Mouse (Mus musculus) gastrocnemius, postnatal 10 days (tissue): ENCODE results near the gene Dock7. TPM values are rescaled to one million over a fixed set of nuclear protein-coding genes. Genes with fewer than 3 reads are reported as not detected.
A peak's percentile ranks its signal among the peaks of the same experiment; 100 is the strongest.
"Not testable (repeated sequence)": the region's sequence is repeated elsewhere in the genome, so short reads cannot be mapped to it uniquely, and the experiment has no call there.

Source experiments
- DNase-seq: peaks from one replicate; pipeline ENCODE4 v3.0.0; 2021; ENCODE audit warnings: mixed read lengths
- total RNA-seq, 2 experiments: library from RNA; stranded (reverse); gene quantifications; 2 replicates each; pipeline ENCODE4 v1.2.3; 2021

Gene Dock7
- total RNA-seq, 2 experiments from 2014 or later = 21.8 to 33.0 TPM

GRCm38 (mm10) chr4:99005574-99005973, 115.1 kb downstream of the Dock7 start:
- no peak for DNase-seq

- no peak for DNase-seq
Measured at GRCm38 (mm10) chr4:98993491-98993890, 127.2 kb downstream of the Dock7 start.

GRCm38 (mm10) chr4:98984701-98985100, 136.0 kb downstream of the Dock7 start:
- DNase-seq = no peak

GRCm38 (mm10) chr4:98979976-98980375, 140.7 kb downstream of the Dock7 start:
- DNase-seq = not testable (repeated sequence)

GRCm38 (mm10) chr4:98978693-98979092, 142.0 kb downstream of the Dock7 start:
- no peak for DNase-seq

GRCm38 (mm10) chr4:98978288-98978687, 142.4 kb downstream of the Dock7 start:
- DNase-seq = not testable (repeated sequence)

GRCm38 (mm10) chr4:98975741-98976140, 145.0 kb downstream of the Dock7 start:
- DNase-seq = no peak

GRCm38 (mm10) chr4:98969946-98970345, 150.8 kb downstream of the Dock7 start:
- DNase-seq = no peak

- DNase-seq = no peak
Measured at GRCm38 (mm10) chr4:98960243-98960642, 160.5 kb downstream of the Dock7 start.

GRCm38 (mm10) chr4:98955986-98956385, 164.7 kb downstream of the Dock7 start:
- DNase-seq = no peak

GRCm38 (mm10) chr4:98950563-98950962, 170.2 kb downstream of the Dock7 start:
- DNase-seq = no peak

GRCm38 (mm10) chr4:98938210-98938609, 182.5 kb downstream of the Dock7 start:
- DNase-seq = not testable (repeated sequence)

GRCm38 (mm10) chr4:98936036-98936435, 184.7 kb downstream of the Dock7 start:
- no peak for DNase-seq

GRCm38 (mm10) chr4:98925250-98925781, 195.4 kb downstream of the Dock7 start:
- DNase-seq = no peak

- DNase-seq = no peak
Measured at GRCm38 (mm10) chr4:98924906-98925178, 195.9 kb downstream of the Dock7 start.

- DNase-seq = peak; percentile 9
Measured at GRCm38 (mm10) chr4:98924071-98924905, 196.4 kb downstream of the Dock7 start.

GRCm38 (mm10) chr4:98923568-98924070, 197.1 kb downstream of the Dock7 start, which contains the start of gene Usp1:
Usp1 (plus strand) TSS chr4:98923810.
- DNase-seq = peak; percentile 78

- peak; percentile 87 for DNase-seq
Measured at GRCm38 (mm10) chr4:98922643-98923567, 197.8 kb downstream of the Dock7 start.

GRCm38 (mm10) chr4:98922061-98922642, 198.6 kb downstream of the Dock7 start:
- no peak for DNase-seq

GRCm38 (mm10) chr4:98920896-98921295, 199.8 kb downstream of the Dock7 start:
- DNase-seq = no peak

GRCm38 (mm10) chr4:98918204-98918603, 202.5 kb downstream of the Dock7 start:
- no peak for DNase-seq

GRCm38 (mm10) chr4:98917724-98918123, 203.0 kb downstream of the Dock7 start:
- no peak for DNase-seq
